Mouse (Mus musculus): ENCODE data around the gene Cyp2d9.

- no peak for TF ChIP-seq EP300 (IDR thresholded peaks at IDR 0.05; ENCODE audit: insufficient read depth, low read depth, low read length)
- TF ChIP-seq CTCF (IDR thresholded peaks at IDR 0.05): no peak
Observed at GRCm38 (mm10) chr15:82434541-82434940, 1.3 kb downstream of the Cyp2d9 start.
